Mouse (Mus musculus) left cerebral cortex, postnatal 4 days (tissue): ENCODE results near the gene Zfp39. TPM values are rescaled to one million over a fixed set of nuclear protein-coding genes. Genes with fewer than 3 reads are reported as not detected.

Experiments used
- DNase-seq: peaks from one replicate; pipeline ENCODE4 v3.0.0-alpha.2; 2022
- intact Hi-C: fragments of 180-260 bp; cut with DNase I; formaldehyde crosslinking; loops from one replicate; pipeline ENCODE4 v1.15.1; 2025
- total RNA-seq, 2 experiments: library from RNA; stranded (reverse); gene quantifications; 2 replicates each; pipeline ENCODE4 v1.2.3; 2021

Gene Zfp39
- 10 to 100 TPM; 11.9 to 12.4 TPM for total RNA-seq

- intact Hi-C loops = no loop called here
- peak; percentile 96 for DNase-seq
Measured at GRCm38 (mm10) chr11:58903511-58904409, at the start of gene Zfp39. Gene Zfp39, minus strand, starts transcription at chr11:58904225.

- DNase-seq = peak; percentile 52
- intact Hi-C loops = loop anchor here (10.0 kb wide), 1 partner anchor 251 kb away; the partner anchor contains the start of genes 2310033P09Rik and Mrpl55
Measured at GRCm38 (mm10) chr11:58953351-58954169, 49.5 kb upstream of the Zfp39 start.

- DNase-seq = no peak
- intact Hi-C loops = loop anchor here (10.0 kb wide), 1 partner anchor 254 kb away; the partner anchor contains the start of genes 2310033P09Rik and Mrpl55
Measured at GRCm38 (mm10) chr11:58951210-58951609, 47.2 kb upstream of the Zfp39 start.

GRCm38 (mm10) chr11:58949480-58950431, 45.7 kb upstream of the Zfp39 start:
- peak; percentile 78 for DNase-seq
- intact Hi-C loops = loop anchor here (10.0 kb wide), 1 partner anchor 255 kb away; the partner anchor contains the start of genes 2310033P09Rik and Mrpl55

- DNase-seq = peak; percentile 74
- intact Hi-C loops = no loop called here
Measured at GRCm38 (mm10) chr11:58948542-58949479, 44.8 kb upstream of the Zfp39 start, which contains the start of gene Hist3h2ba. Gene Hist3h2ba, plus strand, starts transcription at chr11:58948920.

- intact Hi-C loops = no loop called here
Measured at GRCm38 (mm10) chr11:58947798-58948528, 43.9 kb upstream of the Zfp39 start.

GRCm38 (mm10) chr11:58947306-58947705, 43.3 kb upstream of the Zfp39 start:
- intact Hi-C loops = no loop called here
- no peak for DNase-seq

More at GRCm38 (mm10) chr11:58947798-58948528, 43.9 kb upstream of the Zfp39 start:
- peak; percentile 59 for DNase-seq

GRCm38 (mm10) chr11:58944136-58944535, 40.1 kb upstream of the Zfp39 start:
- DNase-seq = no peak
- intact Hi-C loops = no loop called here

- intact Hi-C loops = no loop called here
- DNase-seq = no peak
Measured at GRCm38 (mm10) chr11:58939088-58939439, 35.0 kb upstream of the Zfp39 start.

- peak; percentile 93 for DNase-seq
- intact Hi-C loops = no loop called here
Measured at GRCm38 (mm10) chr11:58938322-58939087, 34.5 kb upstream of the Zfp39 start, which contains the start of gene Rnf187. Gene Rnf187, minus strand, starts transcription at chr11:58938916.

GRCm38 (mm10) chr11:58937909-58938308, 33.9 kb upstream of the Zfp39 start:
- intact Hi-C loops = no loop called here
- no peak for DNase-seq

- intact Hi-C loops = no loop called here
- no peak for DNase-seq
Measured at GRCm38 (mm10) chr11:58931576-58931975, 27.6 kb upstream of the Zfp39 start.

- intact Hi-C loops = no loop called here
- DNase-seq = no peak
Measured at GRCm38 (mm10) chr11:58930254-58930653, 26.2 kb upstream of the Zfp39 start.

- intact Hi-C loops = loop anchor here (10.0 kb wide), 1 partner anchor 365 kb away; the partner anchor contains the start of gene Wnt3a
- no peak for DNase-seq
Measured at GRCm38 (mm10) chr11:58929641-58930040, 25.6 kb upstream of the Zfp39 start.

GRCm38 (mm10) chr11:58929055-58929454, 25.0 kb upstream of the Zfp39 start:
- intact Hi-C loops = loop anchor here (10.0 kb wide), 1 partner anchor 366 kb away; the partner anchor contains the start of gene Wnt3a
- DNase-seq = no peak

- peak; percentile 64 for DNase-seq
- intact Hi-C loops = loop anchor here (10.0 kb wide), 1 partner anchor 367 kb away; the partner anchor contains the start of gene Wnt3a
Measured at GRCm38 (mm10) chr11:58927790-58928651, 24.0 kb upstream of the Zfp39 start.
